Mouse (Mus musculus) CH12.LX (cell line): ENCODE measurements at regions not wholly inside any gene's neighbourhood (a gene's known extent, or its start where the extent isn't known, plus 50 kb on each side); places are given as distances from the start of the nearest gene placed in this dataset.

ENCODE experiments used
- DNase-seq: peaks from one replicate; pipeline ENCODE4 v3.0.0-alpha.2; 2013; ENCODE audit errors: extremely low read depth
- H3K27ac ChIP-seq: 2 replicates; pipeline ENCODE4 v1.5.1; 2012; ENCODE audit warnings: low read depth, mild to moderate bottlenecking, control low read depth, moderate library complexity; ENCODE audit not compliant: insufficient read depth
- H3K27me3 ChIP-seq: replicated peaks from 2 replicates; pipeline ENCODE3; 2012; ENCODE audit warnings: inconsistent platforms
- H3K36me3 ChIP-seq, 2 experiments: replicated peaks in 1 of 2; 2 replicates each; pipeline versions ENCODE3 to v1.6.1; 2012; ENCODE audit warnings: inconsistent platforms in 1 of 2, low read length in 1 of 2, mild to moderate bottlenecking in 1 of 2, mixed read lengths in 1 of 2, moderate library complexity in 1 of 2; ENCODE audit not compliant: control insufficient read depth in 1 of 2, insufficient read depth in 1 of 2
- H3K4me1 ChIP-seq, 2 experiments: 2 replicates each; pipeline ENCODE4 v1.6.1; 2012; ENCODE audit warnings: inconsistent platforms in 1 of 2, moderate library complexity in 1 of 2; ENCODE audit not compliant: insufficient read depth in 2 of 2, control insufficient read depth in 1 of 2
- H3K4me2 ChIP-seq: 2 replicates; pipeline ENCODE4 v1.6.1; 2012; ENCODE audit warnings: low read depth, mild to moderate bottlenecking, control low read depth; ENCODE audit not compliant: poor library complexity, insufficient read depth, severe bottlenecking
- H3K4me3 ChIP-seq, 3 experiments: fragments of 150-350 bp in 1 of 3; sonication (generic) in 1 of 3; replicated peaks in 1 of 3; 2 replicates each; pipeline versions ENCODE3 to v1.5.1; 2011 to 2012; ENCODE audit warnings: low read depth in 2 of 3, low read length in 2 of 3, mild to moderate bottlenecking in 2 of 3, moderate library complexity in 2 of 3, control low read depth in 1 of 3, improper control_type of control experiment in 1 of 3, inconsistent platforms in 1 of 3, mixed read lengths in 1 of 3; ENCODE audit not compliant: poor library complexity in 1 of 3
- H3K79me2 ChIP-seq: replicated peaks from 2 replicates; pipeline ENCODE4 v1.6.1; 2012; ENCODE audit warnings: mild to moderate bottlenecking, moderate library complexity; ENCODE audit not compliant: control insufficient read depth, poor library complexity, insufficient read depth, severe bottlenecking; ENCODE audit errors: extremely low read depth
- H3K9ac ChIP-seq: 2 replicates; pipeline ENCODE4 v1.6.1; 2012; ENCODE audit warnings: low read depth, mild to moderate bottlenecking, control low read depth, moderate library complexity; ENCODE audit not compliant: insufficient read depth
- H3K9me3 ChIP-seq: replicated peaks from 2 replicates; pipeline ENCODE3; 2012; ENCODE audit warnings: low read length, inconsistent platforms, mixed read lengths
- CHD1 ChIP-seq: IDR thresholded peaks from 2 replicates; pipeline ENCODE4 v1.6.1; 2012; ENCODE audit warnings: low read depth, low read length, improper control_type of control experiment, inconsistent platforms
- CHD2 ChIP-seq: IDR thresholded peaks from 2 replicates; pipeline ENCODE4 v1.6.1; 2011; ENCODE audit warnings: low read length, improper control_type of control experiment
- E2F4 ChIP-seq: IDR thresholded peaks from 2 replicates; pipeline ENCODE4 v1.6.1; 2011; ENCODE audit warnings: low read depth, low read length, improper control_type of control experiment; ENCODE audit not compliant: insufficient replicate concordance
- EP300 ChIP-seq: IDR thresholded peaks from 2 replicates; pipeline ENCODE4 v1.6.1; 2011; ENCODE audit warnings: low read length, improper control_type of control experiment
- ETS1 ChIP-seq: conservative IDR thresholded peaks from 2 replicates; pipeline ENCODE4 v1.6.1; 2012; ENCODE audit warnings: low read depth, mild to moderate bottlenecking, inconsistent platforms, low read length, improper control_type of control experiment, moderate library complexity
- GABPA ChIP-seq: IDR thresholded peaks from 2 replicates; pipeline ENCODE4 v1.6.1; 2012; ENCODE audit warnings: low read depth, low read length, improper control_type of control experiment, inconsistent platforms; ENCODE audit not compliant: insufficient replicate concordance
- IRF4 ChIP-seq: IDR thresholded peaks from 2 replicates; pipeline ENCODE4 v1.6.1; 2014; ENCODE audit warnings: low read depth, mild to moderate bottlenecking, inconsistent platforms, low read length, improper control_type of control experiment
- JUND ChIP-seq: conservative IDR thresholded peaks from 2 replicates; pipeline ENCODE4 v1.6.1; 2011; ENCODE audit warnings: low read depth, low read length, improper control_type of control experiment
- KAT2A ChIP-seq: IDR thresholded peaks from 2 replicates; pipeline ENCODE4 v1.6.1; 2012; ENCODE audit warnings: low read length, improper control_type of control experiment, inconsistent platforms; ENCODE audit not compliant: insufficient replicate concordance
- MAFK ChIP-seq: IDR thresholded peaks from 2 replicates; pipeline ENCODE4 v1.6.1; 2011; ENCODE audit warnings: low read length, improper control_type of control experiment; ENCODE audit not compliant: insufficient replicate concordance
- MAZ ChIP-seq: IDR thresholded peaks from 2 replicates; pipeline ENCODE4 v1.6.1; 2012; ENCODE audit warnings: low read depth, mild to moderate bottlenecking, inconsistent platforms, low read length, improper control_type of control experiment, moderate library complexity
- MXI1 ChIP-seq: IDR thresholded peaks from 2 replicates; pipeline ENCODE4 v1.6.1; 2011; ENCODE audit warnings: mild to moderate bottlenecking, low read depth, low read length, improper control_type of control experiment
- MYC ChIP-seq: IDR thresholded peaks from 2 replicates; pipeline ENCODE4 v1.6.1; 2011; ENCODE audit warnings: low read depth, mild to moderate bottlenecking, improper control_type of control experiment, low read length
- NRF1 ChIP-seq: IDR thresholded peaks from 2 replicates; pipeline ENCODE4 v1.6.1; 2014; ENCODE audit warnings: low read depth, mild to moderate bottlenecking, inconsistent platforms, low read length, improper control_type of control experiment, moderate library complexity
- PAX5 ChIP-seq: IDR thresholded peaks from 2 replicates; pipeline ENCODE4 v1.6.1; 2012; ENCODE audit warnings: low read length, inconsistent platforms, mixed read lengths
- POLR2AphosphoS2 ChIP-seq: IDR thresholded peaks from 2 replicates; pipeline ENCODE4 v1.6.1; 2011; ENCODE audit warnings: low read depth, low read length, improper control_type of control experiment
- RAD21 ChIP-seq: IDR thresholded peaks from 2 replicates; pipeline ENCODE4 v1.6.1; 2011; ENCODE audit warnings: low read depth, mild to moderate bottlenecking, low read length, improper control_type of control experiment, moderate library complexity
- SMC3 ChIP-seq: IDR thresholded peaks from 2 replicates; pipeline ENCODE4 v1.6.1; 2011; ENCODE audit warnings: low read depth, low read length, improper control_type of control experiment
- TCF12 ChIP-seq: IDR thresholded peaks from 2 replicates; pipeline ENCODE4 v1.6.1; 2014; ENCODE audit warnings: low read depth, mild to moderate bottlenecking, inconsistent platforms, low read length, improper control_type of control experiment
- USF1 ChIP-seq: IDR thresholded peaks from 2 replicates; pipeline ENCODE4 v1.6.1; 2014; ENCODE audit warnings: low read depth, mild to moderate bottlenecking, inconsistent platforms, low read length, improper control_type of control experiment
- USF2 ChIP-seq: conservative IDR thresholded peaks from 2 replicates; pipeline ENCODE4 v1.6.1; 2011; ENCODE audit warnings: low read depth, low read length, improper control_type of control experiment
- ZC3H11A ChIP-seq: IDR thresholded peaks from 2 replicates; pipeline ENCODE4 v1.6.1; 2012; ENCODE audit warnings: low read depth, mild to moderate bottlenecking, inconsistent platforms, low read length, improper control_type of control experiment
- ZKSCAN1 ChIP-seq: IDR thresholded peaks from 2 replicates; pipeline ENCODE4 v1.6.1; 2012; ENCODE audit warnings: low read depth, inconsistent platforms, low read length, improper control_type of control experiment, borderline replicate concordance
- ZMIZ1 ChIP-seq: IDR thresholded peaks from 2 replicates; pipeline ENCODE4 v1.6.1; 2012; ENCODE audit warnings: low read depth, mild to moderate bottlenecking, inconsistent platforms, low read length, improper control_type of control experiment
- ZNF384 ChIP-seq: IDR thresholded peaks from 2 replicates; pipeline ENCODE4 v1.6.1; 2012; ENCODE audit warnings: low read depth, low read length, improper control_type of control experiment, inconsistent platforms
- dilution Hi-C: fragments of 300-500 bp; cut with MboI; formaldehyde crosslinking; loops from 2 replicates; pipeline ENCODE4 v1.14.3; 2020; ENCODE audit warnings: low sequenced_read_pairs; ENCODE audit not compliant: extremely low pct_unique_long_range_greater_than_20kb, extremely low pct_ligation_motif_present
- in situ Hi-C: fragments of 300-500 bp; cut with MboI; formaldehyde crosslinking; loops from 3 replicates; pipeline ENCODE4 v1.14.3; 2019; ENCODE audit warnings: low sequenced_read_pairs, low pct_ligation_motif_present, low pct_unique_long_range_greater_than_20kb, mixed read lengths

DNA sequence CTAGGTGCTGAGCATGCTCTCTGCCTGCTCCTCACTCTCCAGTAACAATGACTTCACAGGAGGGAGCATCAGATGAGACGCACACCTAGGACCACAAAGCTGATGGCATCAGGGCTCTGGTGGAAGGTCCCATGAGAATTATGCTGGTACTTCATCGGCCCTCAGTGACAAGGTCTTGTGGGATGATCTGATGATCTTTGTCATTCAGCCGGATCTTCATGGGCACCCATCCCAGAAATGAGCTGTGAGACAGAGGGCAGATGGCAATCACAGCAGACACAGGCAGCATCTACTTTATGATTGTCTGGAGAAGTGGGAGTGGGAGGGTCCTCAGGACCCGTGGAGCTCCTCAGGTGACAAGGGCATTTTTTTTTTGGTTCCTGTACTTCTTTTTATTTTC lies 114.7 kb upstream of the Ctnnb1 start:
- H3K4me3 ChIP-seq, result no peak overlapping the region
- H3K4me1 ChIP-seq, result no peaks in the 10 kb centered on the region
- H3K27ac ChIP-seq, result no peak overlapping the region
- dilution Hi-C loops (no loop called here), in situ Hi-C loops (no loop called here)
- no peaks in the 10 kb centered on the region for H3K36me3 ChIP-seq
- no peaks in the 10 kb centered on the region for H3K9me3 ChIP-seq
- no peak overlapping the region for H3K4me2 ChIP-seq
- H3K9ac ChIP-seq, result no peak overlapping the region
- no peaks in the 10 kb centered on the region for H3K79me2 ChIP-seq
- no peaks in the 10 kb centered on the region for H3K27me3 ChIP-seq
- DNase-seq, result no peak
- no peak for TF ChIP-seq MYC
- TF ChIP-seq GABPA, result no peak
- TF ChIP-seq SMC3, result no peak
- TF ChIP-seq NRF1, result no peak
- no peak for TF ChIP-seq EP300
- no peak for TF ChIP-seq ETS1
- TF ChIP-seq TCF12, result no peak
- TF ChIP-seq MXI1, result no peak
- TF ChIP-seq USF1, result no peak
- TF ChIP-seq MAFK, result no peak
- TF ChIP-seq ZC3H11A, result no peak
- no peak for TF ChIP-seq RAD21
- TF ChIP-seq PAX5, result no peak
- no peak for TF ChIP-seq ZNF384
- TF ChIP-seq CHD2, result no peak
- no peak for TF ChIP-seq ZKSCAN1
- TF ChIP-seq, all 38 proteins: peak for 0

DNA sequence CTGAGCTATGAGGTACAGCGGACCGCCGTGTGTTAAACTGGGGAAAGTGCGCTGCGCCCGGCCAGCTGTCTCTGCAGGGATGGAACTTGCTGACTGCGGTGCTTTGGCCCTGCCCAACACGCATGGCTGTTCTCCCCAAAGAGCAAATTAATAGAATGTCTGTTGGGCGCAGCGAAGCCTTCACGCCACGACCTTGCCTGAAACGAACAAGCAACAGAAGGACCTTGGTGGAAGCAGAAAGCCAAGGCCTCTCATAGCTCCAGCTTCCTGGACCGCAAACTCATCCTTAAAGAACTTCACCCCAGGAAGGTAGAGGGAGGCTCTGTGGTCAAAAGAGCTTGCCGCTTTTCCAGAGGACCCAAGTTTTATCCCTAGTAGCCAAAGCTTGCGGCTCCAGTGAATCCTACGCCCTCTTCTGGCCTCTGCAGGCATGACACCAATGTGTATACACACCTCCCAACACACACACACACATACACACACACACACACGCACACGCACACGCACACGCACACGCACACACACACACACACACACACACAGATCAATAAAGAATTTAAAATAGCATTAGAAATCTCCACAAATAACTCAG lies 110.2 kb upstream of the Ctnnb1 start:
- Histone ChIP-seq H3K9ac (no peak overlapping the region), H3K36me3 (no peaks in the 10 kb centered on the region), H3K79me2 (no peaks in the 10 kb centered on the region), H3K4me2 (no peak overlapping the region), H3K9me3 (no peaks in the 10 kb centered on the region), H3K4me3 (no peak overlapping the region), H3K4me1 (peaks cover 0 to 3% of the 10 kb centered on the region in 2 experiments; a peak in 2 of 4 replicates), H3K27ac (no peak overlapping the region), H3K27me3 (peaks cover 2% of the 10 kb centered on the region)
- dilution Hi-C loops (no loop called here), in situ Hi-C loops (no loop called here)
- TF ChIP-seq CHD2 (no peak), KAT2A (no peak), CHD1 (no peak), MAZ (no peak), MXI1 (no peak), ZNF384 (no peak), PAX5 (no peak), POLR2AphosphoS2 (no peak), IRF4 (no peak), ZC3H11A (no peak), ETS1 (no peak), E2F4 (no peak), ZMIZ1 (no peak), MYC (no peak), MAFK (no peak), NRF1 (no peak), USF2 (no peak), JUND (no peak)
- no peak for DNase-seq
